Mouse (Mus musculus): ENCODE measurements around the gene Tspyl2. TPM values are rescaled to one million over a fixed set of nuclear protein-coding genes. Genes with fewer than 3 reads are reported as not detected.
"Not testable (repeated sequence)": the region's sequence is repeated elsewhere in the genome, so short reads cannot be mapped to it uniquely, and the experiment has no call there.

The Tspyl2 gene
- total RNA-seq, 2 experiments from 2014 or later, result 67.1 to 67.7 TPM

DNA sequence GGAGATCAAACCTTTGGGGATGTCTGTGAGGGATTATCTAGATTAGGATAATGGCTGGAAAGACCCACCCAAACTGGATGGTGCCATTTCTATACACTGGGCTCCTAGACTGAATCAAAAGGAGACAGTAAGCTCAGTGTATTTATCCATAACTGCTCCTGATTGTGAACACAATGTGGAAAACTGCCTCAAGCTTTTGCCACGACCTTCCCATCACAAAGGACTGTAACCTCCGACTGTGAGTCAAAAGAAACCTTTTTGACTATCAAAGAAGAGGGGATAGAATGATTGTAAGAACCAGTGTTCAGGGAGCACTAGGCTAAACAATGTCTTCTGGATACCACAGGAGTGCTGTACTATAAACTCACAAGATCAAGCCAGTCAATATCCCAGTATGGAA, 36.0 kb downstream of the Tspyl2 start:
- no peak for DNase-seq (ENCODE audit: extremely low spot score in 1 of 2, low spot score in 2 of 2)
- intact Hi-C loops (cut with DNase I), result no loop called here

DNA sequence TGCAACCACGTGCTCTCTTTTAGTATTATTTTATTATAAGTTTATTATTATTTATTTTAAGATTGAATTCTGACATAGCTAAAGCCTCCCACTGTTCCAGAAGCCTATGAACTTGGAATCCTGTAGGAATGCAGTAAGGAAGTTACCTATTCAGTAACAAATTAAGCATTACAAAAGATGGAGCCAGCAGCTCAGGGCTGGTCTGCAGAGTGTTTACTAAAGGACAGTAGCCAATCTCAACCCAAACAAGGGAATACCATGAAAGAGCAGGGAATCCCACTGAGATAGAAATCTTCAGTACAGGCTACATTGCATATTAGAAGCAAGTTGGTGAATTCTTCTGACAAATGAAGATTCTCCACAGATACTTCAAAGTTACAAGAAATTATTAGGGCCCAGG, 55.2 kb downstream of the Tspyl2 start:
- DNase-seq (ENCODE audit: extremely low spot score in 1 of 2, low spot score in 2 of 2); intact Hi-C loops (cut with DNase I): not testable (repeated sequence)

Other genes with a start within 250 kb of the Tspyl2 start
- gene Iqsec2, start 198.2 kb downstream of the Tspyl2 start, total RNA-seq (2021), result 100 to 1,000 TPM; 105 to 110 TPM
- 10 to 100 TPM; 55.0 to 70.7 TPM for gene Kdm5c, start 109.4 kb downstream of the Tspyl2 start, total RNA-seq (2021)
- gene Kantr, start 14.9 kb downstream of the Tspyl2 start, total RNA-seq (2021), result 10 to 100 TPM; 48.6 to 50.3 TPM
- 10 to 100 TPM; 25.1 to 25.9 TPM for gene Gpr173, start 26.3 kb upstream of the Tspyl2 start, total RNA-seq (2021)
- not detected for gene Cldn34a, start 220.9 kb upstream of the Tspyl2 start, total RNA-seq (2021)

Measured in left cerebral cortex, postnatal 10 days (tissue).